Mouse (Mus musculus): ENCODE results near the gene Olfr322. TPM values are rescaled to one million over a fixed set of nuclear protein-coding genes. Genes with fewer than 3 reads are reported as not detected.

Olfr322 gene
- polyA plus RNA-seq, 1 experiment from 2014 or later, result not detected

Other genes starting within 250 kb of the Olfr322 start
- not detected in 2 replicates for gene 1810065E05Rik, start 237.7 kb upstream of the Olfr322 start, polyA plus RNA-seq (2015; fragmentation: Nextera tagmentation; extraction: Ambion mirVana)
- gene Gm12253, start 226.2 kb upstream of the Olfr322 start, polyA plus RNA-seq (2015; fragmentation: Nextera tagmentation; extraction: Ambion mirVana), result not detected in 2 replicates
- not detected in 2 replicates for gene Lypd9, start 205.9 kb upstream of the Olfr322 start, polyA plus RNA-seq (2015; fragmentation: Nextera tagmentation; extraction: Ambion mirVana)
- not detected in 2 replicates for gene Olfr30, start 196.5 kb upstream of the Olfr322 start, polyA plus RNA-seq (2015; fragmentation: Nextera tagmentation; extraction: Ambion mirVana)
- not detected in 2 replicates for gene Olfr332, start 166.2 kb upstream of the Olfr322 start, polyA plus RNA-seq (2015; fragmentation: Nextera tagmentation; extraction: Ambion mirVana)
- gene Olfr331, start 156.2 kb upstream of the Olfr322 start, polyA plus RNA-seq (2015; fragmentation: Nextera tagmentation; extraction: Ambion mirVana), result not detected in 2 replicates
- gene Olfr330, start 123.9 kb upstream of the Olfr322 start, polyA plus RNA-seq (2015; fragmentation: Nextera tagmentation; extraction: Ambion mirVana), result not detected in 2 replicates
- not detected in 2 replicates for gene Olfr329-ps, start 112.4 kb upstream of the Olfr322 start, polyA plus RNA-seq (2015; fragmentation: Nextera tagmentation; extraction: Ambion mirVana)
- gene Olfr328, start 103.1 kb upstream of the Olfr322 start, polyA plus RNA-seq (2015; fragmentation: Nextera tagmentation; extraction: Ambion mirVana), result 0.10 TPM in 1 of 2 replicates, not detected in the other
- not detected in 2 replicates for gene Olfr224, start 88.2 kb upstream of the Olfr322 start, polyA plus RNA-seq (2015; fragmentation: Nextera tagmentation; extraction: Ambion mirVana)
- not detected in 2 replicates for gene Olfr325, start 81.1 kb upstream of the Olfr322 start, polyA plus RNA-seq (2015; fragmentation: Nextera tagmentation; extraction: Ambion mirVana)
- gene Olfr324, start 63.7 kb upstream of the Olfr322 start, polyA plus RNA-seq (2015; fragmentation: Nextera tagmentation; extraction: Ambion mirVana), result not detected in 2 replicates
- gene 2210407C18Rik, start 42.7 kb upstream of the Olfr322 start, polyA plus RNA-seq (2015; fragmentation: Nextera tagmentation; extraction: Ambion mirVana), result not detected in 2 replicates
- gene Olfr323, start 28.3 kb upstream of the Olfr322 start, polyA plus RNA-seq (2015; fragmentation: Nextera tagmentation; extraction: Ambion mirVana), result not detected in 2 replicates
- not detected in 2 replicates for gene Trim58, start 18.3 kb upstream of the Olfr322 start, polyA plus RNA-seq (2015; fragmentation: Nextera tagmentation; extraction: Ambion mirVana)
- not detected in 2 replicates for gene Olfr320, start 22.3 kb downstream of the Olfr322 start, polyA plus RNA-seq (2015; fragmentation: Nextera tagmentation; extraction: Ambion mirVana)
- gene Olfr319, start 40.4 kb downstream of the Olfr322 start, polyA plus RNA-seq (2015; fragmentation: Nextera tagmentation; extraction: Ambion mirVana), result 0.19 TPM in 1 of 2 replicates, not detected in the other
- not detected in 2 replicates for gene Olfr318, start 65.2 kb downstream of the Olfr322 start, polyA plus RNA-seq (2015; fragmentation: Nextera tagmentation; extraction: Ambion mirVana)
- 0.06 and 0.10 TPM in 2 replicates for gene Olfr317, start 80.4 kb downstream of the Olfr322 start, polyA plus RNA-seq (2015; fragmentation: Nextera tagmentation; extraction: Ambion mirVana)
- 0.08 TPM in 1 of 2 replicates, not detected in the other for gene Olfr316, start 94.0 kb downstream of the Olfr322 start, polyA plus RNA-seq (2015; fragmentation: Nextera tagmentation; extraction: Ambion mirVana)
- gene Olfr315, start 114.4 kb downstream of the Olfr322 start, polyA plus RNA-seq (2015; fragmentation: Nextera tagmentation; extraction: Ambion mirVana), result not detected in 2 replicates
- not detected in 2 replicates for gene Olfr314, start 124.2 kb downstream of the Olfr322 start, polyA plus RNA-seq (2015; fragmentation: Nextera tagmentation; extraction: Ambion mirVana)
- 4.9 and 8.4 TPM in 2 replicates for gene Fam183b, start 143.2 kb downstream of the Olfr322 start, polyA plus RNA-seq (2015; fragmentation: Nextera tagmentation; extraction: Ambion mirVana)
- not detected in 2 replicates for gene Olfr313, start 156.2 kb downstream of the Olfr322 start, polyA plus RNA-seq (2015; fragmentation: Nextera tagmentation; extraction: Ambion mirVana)
- gene Olfr312, start 170.5 kb downstream of the Olfr322 start, polyA plus RNA-seq (2015; fragmentation: Nextera tagmentation; extraction: Ambion mirVana), result not detected in 2 replicates
- gene Olfr311, start 180.5 kb downstream of the Olfr322 start, polyA plus RNA-seq (2015; fragmentation: Nextera tagmentation; extraction: Ambion mirVana), result not detected in 2 replicates
- 22.9 TPM in 2 replicates for gene Gm12258, start 188.4 kb downstream of the Olfr322 start, polyA plus RNA-seq (2015; fragmentation: Nextera tagmentation; extraction: Ambion mirVana)
- 11.5 and 11.6 TPM in 2 replicates for gene 2810021J22Rik, start 208.4 kb downstream of the Olfr322 start, polyA plus RNA-seq (2015; fragmentation: Nextera tagmentation; extraction: Ambion mirVana)
- gene Zfp39, start 245.4 kb downstream of the Olfr322 start, polyA plus RNA-seq (2015; fragmentation: Nextera tagmentation; extraction: Ambion mirVana), result 5.9 and 7.0 TPM in 2 replicates

Measured in forebrain, embryonic 15.5 days (tissue).